Mouse (Mus musculus): ENCODE measurements around the gene Liph. TPM values are rescaled to one million over a fixed set of nuclear protein-coding genes. Genes with fewer than 3 reads are reported as not detected.

The Liph gene
- polyA plus RNA-seq, 1 experiment = 0.33 TPM

GRCm38 (mm10) chr16:21983581-21983980 is 11.9 kb downstream of the Liph start:
- Histone ChIP-seq H3K27ac (ENCODE audit: insufficient read depth, low read length) (no peak overlapping the region), H3K4me1 (ENCODE audit: control insufficient read depth, insufficient read depth, low read length) (no peaks in the 10 kb centered on the region), H3K4me3 (ENCODE audit: insufficient read depth, low read length) (no peak overlapping the region)
- TF ChIP-seq CTCF (IDR thresholded peaks at IDR 0.05; ENCODE audit: extremely low read depth, insufficient read depth, low read length) (no peak), POLR2A (IDR thresholded peaks at IDR 0.05; ENCODE audit: extremely low read depth, insufficient read depth, low read length) (no peak)

GRCm38 (mm10) chr16:21983146-21983545 is 12.3 kb downstream of the Liph start:
- no peak overlapping the region for H3K27ac ChIP-seq (ENCODE audit: insufficient read depth, low read length)
- TF ChIP-seq CTCF (IDR thresholded peaks at IDR 0.05; ENCODE audit: extremely low read depth, insufficient read depth, low read length) = no peak
- TF ChIP-seq POLR2A (IDR thresholded peaks at IDR 0.05; ENCODE audit: extremely low read depth, insufficient read depth, low read length) = no peak
- H3K4me1 ChIP-seq (ENCODE audit: control insufficient read depth, insufficient read depth, low read length) = no peaks in the 10 kb centered on the region
- no peak overlapping the region for H3K4me3 ChIP-seq (ENCODE audit: insufficient read depth, low read length)

- Histone ChIP-seq H3K4me1 (ENCODE audit: control insufficient read depth, insufficient read depth, low read length) (no peaks in the 10 kb centered on the region), H3K4me3 (ENCODE audit: insufficient read depth, low read length) (no peak overlapping the region), H3K27ac (ENCODE audit: insufficient read depth, low read length) (no peak overlapping the region)
- TF ChIP-seq POLR2A (IDR thresholded peaks at IDR 0.05; ENCODE audit: extremely low read depth, insufficient read depth, low read length) = no peak
- no peak for TF ChIP-seq CTCF (IDR thresholded peaks at IDR 0.05; ENCODE audit: extremely low read depth, insufficient read depth, low read length)
Measured at GRCm38 (mm10) chr16:21977347-21977746, 18.1 kb downstream of the Liph start.

- no peak overlapping the region for H3K4me3 ChIP-seq (ENCODE audit: insufficient read depth, low read length)
- H3K4me1 ChIP-seq (ENCODE audit: control insufficient read depth, insufficient read depth, low read length) = no peaks in the 10 kb centered on the region
- no peak overlapping the region for H3K27ac ChIP-seq (ENCODE audit: insufficient read depth, low read length)
- no peak for TF ChIP-seq POLR2A (IDR thresholded peaks at IDR 0.05; ENCODE audit: extremely low read depth, insufficient read depth, low read length)
Measured at GRCm38 (mm10) chr16:21976203-21976602, 19.3 kb downstream of the Liph start.

GRCm38 (mm10) chr16:21971446-21971845 is 24.0 kb downstream of the Liph start:
- TF ChIP-seq CTCF (IDR thresholded peaks at IDR 0.05; ENCODE audit: extremely low read depth, insufficient read depth, low read length) (no peak), POLR2A (IDR thresholded peaks at IDR 0.05; ENCODE audit: extremely low read depth, insufficient read depth, low read length) (no peak)
- no peak overlapping the region for H3K27ac ChIP-seq (ENCODE audit: insufficient read depth, low read length)
- no peak overlapping the region for H3K4me3 ChIP-seq (ENCODE audit: insufficient read depth, low read length)
- H3K4me1 ChIP-seq (ENCODE audit: control insufficient read depth, insufficient read depth, low read length) = no peaks in the 10 kb centered on the region

GRCm38 (mm10) chr16:21970536-21970935 is 24.9 kb downstream of the Liph start:
- H3K27ac ChIP-seq (ENCODE audit: insufficient read depth, low read length) = no peak overlapping the region
- H3K4me1 ChIP-seq (ENCODE audit: control insufficient read depth, insufficient read depth, low read length) = no peaks in the 10 kb centered on the region
- H3K4me3 ChIP-seq (ENCODE audit: insufficient read depth, low read length) = no peak overlapping the region
- TF ChIP-seq POLR2A (IDR thresholded peaks at IDR 0.05; ENCODE audit: extremely low read depth, insufficient read depth, low read length) = no peak
- no peak for TF ChIP-seq CTCF (IDR thresholded peaks at IDR 0.05; ENCODE audit: extremely low read depth, insufficient read depth, low read length)

- no peak for TF ChIP-seq CTCF (IDR thresholded peaks at IDR 0.05; ENCODE audit: extremely low read depth, insufficient read depth, low read length)
- TF ChIP-seq POLR2A (IDR thresholded peaks at IDR 0.05; ENCODE audit: extremely low read depth, insufficient read depth, low read length) = no peak
- no peak overlapping the region for H3K4me3 ChIP-seq (ENCODE audit: insufficient read depth, low read length)
- H3K4me1 ChIP-seq (ENCODE audit: control insufficient read depth, insufficient read depth, low read length) = no peaks in the 10 kb centered on the region
- H3K27ac ChIP-seq (ENCODE audit: insufficient read depth, low read length) = no peak overlapping the region
Measured at GRCm38 (mm10) chr16:21969874-21970273, 25.6 kb downstream of the Liph start.

- no peaks in the 10 kb centered on the region for H3K4me1 ChIP-seq (ENCODE audit: control insufficient read depth, insufficient read depth, low read length)
- H3K4me3 ChIP-seq (ENCODE audit: insufficient read depth, low read length) = no peak overlapping the region
- H3K27ac ChIP-seq (ENCODE audit: insufficient read depth, low read length) = no peak overlapping the region
- TF ChIP-seq POLR2A (IDR thresholded peaks at IDR 0.05; ENCODE audit: extremely low read depth, insufficient read depth, low read length) (no peak), CTCF (IDR thresholded peaks at IDR 0.05; ENCODE audit: extremely low read depth, insufficient read depth, low read length) (no peak)
Measured at GRCm38 (mm10) chr16:21965576-21965975, 29.9 kb downstream of the Liph start.

- no peak for TF ChIP-seq POLR2A (IDR thresholded peaks at IDR 0.05; ENCODE audit: extremely low read depth, insufficient read depth, low read length)
- TF ChIP-seq CTCF (IDR thresholded peaks at IDR 0.05; ENCODE audit: extremely low read depth, insufficient read depth, low read length) = no peak
- no peak overlapping the region for H3K27ac ChIP-seq (ENCODE audit: insufficient read depth, low read length)
- H3K4me1 ChIP-seq (ENCODE audit: control insufficient read depth, insufficient read depth, low read length) = no peaks in the 10 kb centered on the region
- H3K4me3 ChIP-seq (ENCODE audit: insufficient read depth, low read length) = no peak overlapping the region
Measured at GRCm38 (mm10) chr16:21955591-21955990, 39.9 kb downstream of the Liph start.

GRCm38 (mm10) chr16:21946761-21947715 is 48.4 kb downstream of the Liph start, which contains the start of gene Tmem41a:
Gene Tmem41a (minus strand): TSS chr16:21947552.
- no peak within 1 kb of the TSS for H3K27ac ChIP-seq (ENCODE audit: insufficient read depth, low read length)
- TF ChIP-seq POLR2A (IDR thresholded peaks at IDR 0.05; ENCODE audit: extremely low read depth, insufficient read depth, low read length) (peak; percentile 68), CTCF (IDR thresholded peaks at IDR 0.05; ENCODE audit: extremely low read depth, insufficient read depth, low read length) (no peak)

More at GRCm38 (mm10) chr16:21946761-21947715, 48.4 kb downstream of the Liph start, which contains the start of gene Tmem41a:
- peak within 1 kb of the TSS; percentile 87 for H3K4me3 ChIP-seq (ENCODE audit: insufficient read depth, low read length)
- peaks cover 3% of the 10 kb centered on the region; the same call in 1 of the 2 replicates for H3K4me1 ChIP-seq (ENCODE audit: control insufficient read depth, insufficient read depth, low read length)
